Mouse (Mus musculus): ENCODE measurements around the gene Vmn1r180.
"Not testable (repeated sequence)": the region's sequence is repeated elsewhere in the genome, so short reads cannot be mapped to it uniquely, and the experiment has no call there.

Vmn1r180 gene

DNA sequence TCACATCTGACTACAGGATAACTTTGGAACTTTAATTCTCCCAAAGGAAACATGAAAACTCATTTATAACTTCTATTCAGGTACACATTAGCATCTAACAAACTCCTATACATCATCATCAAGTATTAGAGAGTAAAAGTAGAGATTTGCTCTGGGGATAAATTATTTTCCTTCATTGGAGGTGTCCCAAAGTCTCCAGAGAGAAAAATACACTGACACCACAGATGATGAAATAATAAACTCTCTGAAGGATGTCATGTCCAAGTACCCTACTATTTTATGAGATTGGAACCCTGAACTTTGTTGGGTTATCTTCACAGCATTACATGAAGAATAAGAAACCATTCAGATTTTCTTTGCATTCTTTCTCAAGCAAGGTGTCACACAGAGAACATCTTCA is at the start of gene Vmn1r180:
Gene Vmn1r180 (plus strand): TSS at position 301 of the 400 bp plus-strand sequence.
- DNase-seq, result no peak

GRCm38 (mm10) chr7:23926678-23927077 is 23.8 kb upstream of the Vmn1r180 start, which contains the start of gene Vmn1r179:
Gene Vmn1r179 (plus strand): TSS chr7:23926978.
- DNase-seq, result no peak

GRCm38 (mm10) chr7:23968044-23968443 is 17.6 kb downstream of the Vmn1r180 start:
- DNase-seq, result peak; percentile 6

GRCm38 (mm10) chr7:23974315-23974714 is 23.9 kb downstream of the Vmn1r180 start, which contains the start of gene Vmn1r181:
Gene Vmn1r181 (plus strand): TSS chr7:23974615.
- not testable (repeated sequence) for DNase-seq

DNA sequence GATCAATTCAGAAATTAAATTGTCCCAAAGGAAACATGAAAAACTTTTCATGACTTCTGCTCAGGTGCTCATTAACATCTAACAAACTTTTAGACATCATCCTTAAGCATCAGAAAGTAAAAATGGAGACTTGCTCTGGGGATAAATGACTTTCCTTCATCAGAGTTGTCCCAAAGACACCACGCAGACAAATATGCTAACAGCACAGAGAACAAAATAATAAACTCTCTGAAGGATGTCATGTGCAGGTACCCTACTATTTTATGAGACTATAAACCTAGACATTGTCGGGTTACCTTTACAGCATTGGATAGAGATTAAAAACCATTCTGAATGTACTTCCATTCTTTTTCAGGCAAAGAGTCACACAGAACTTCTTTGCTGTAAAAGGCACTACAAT is 51.0 kb downstream of the Vmn1r180 start, which contains the start of gene V1rd19:
Gene V1rd19 (plus strand): TSS at position 301 of the 400 bp plus-strand sequence.
- DNase-seq, result no peak

All from lung, postnatal 14 days (tissue).